Mouse (Mus musculus) lung, adult 2 months (tissue): Measurements from ENCODE around the gene Gm49601.

Source experiments
- CTCF ChIP-seq: fragments of 200-500 bp; IDR thresholded peaks from 2 replicates; pipeline ENCODE4 v1.5.1; 2011; ENCODE audit warnings: mild to moderate bottlenecking, low read length, control low read depth; ENCODE audit not compliant: insufficient read depth
- POLR2A ChIP-seq: fragments of 200-500 bp; IDR thresholded peaks from 2 replicates; pipeline ENCODE4 v1.6.1; 2011; ENCODE audit warnings: low read depth, mild to moderate bottlenecking, control low read depth, low read length, borderline replicate concordance; ENCODE audit errors: extremely low read depth

DNA sequence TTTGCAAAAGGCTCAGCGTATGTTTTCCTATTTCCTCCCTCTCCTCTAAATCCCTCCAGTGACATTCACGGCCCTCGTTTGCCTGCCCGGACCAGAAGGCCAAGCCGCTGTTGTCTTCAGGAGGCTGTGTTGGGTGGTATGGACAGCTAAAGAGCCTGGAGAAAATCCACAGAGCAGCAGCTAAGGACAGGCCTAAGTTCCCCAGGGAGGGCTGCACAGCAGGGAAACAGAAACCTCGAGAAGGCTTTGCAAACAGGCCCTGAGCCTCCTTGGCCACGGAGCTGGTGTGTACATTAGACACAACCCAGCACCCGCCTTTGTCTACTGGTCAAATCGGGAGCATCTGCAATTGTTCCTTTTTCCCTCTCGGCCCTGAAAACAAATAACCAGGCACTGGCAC is 40.6 kb downstream of the Gm49601 start:
- TF ChIP-seq CTCF, result no peak
- no peak for TF ChIP-seq POLR2A
